Mouse (Mus musculus) lung, postnatal 0 days (tissue): ENCODE measurements at regions not wholly inside any gene's neighbourhood (a gene's known extent, or its start where the extent isn't known, plus 50 kb on each side); places are given as distances from the start of the nearest gene placed in this dataset.

ENCODE experiments used
- CTCF ChIP-seq: IDR thresholded peaks from 2 replicates; pipeline ENCODE4 v1.5.1; 2016; ENCODE audit warnings: antibody characterized with exemption, mild to moderate bottlenecking
- EP300 ChIP-seq: IDR thresholded peaks from 2 replicates; pipeline ENCODE4 v1.6.1; 2016; ENCODE audit warnings: antibody characterized with exemption, mild to moderate bottlenecking, control low read depth

GRCm38 (mm10) chr19:36204965-36205718, 85.2 kb upstream of the Ankrd1 start:
- TF ChIP-seq CTCF (no peak), EP300 (no peak)
